Mouse (Mus musculus) forebrain, embryonic 14.5 days (tissue): ENCODE measurements around the gene Slc22a28. TPM values are rescaled to one million over a fixed set of nuclear protein-coding genes. Genes with fewer than 3 reads are reported as not detected.

Experiments
- polyA plus RNA-seq: library from polyadenylated mRNA; unstranded; fragments of >200 nt; fragmentation: Nextera tagmentation; extraction: Ambion mirVana; gene quantifications from 2 replicates; pipeline ENCODE4 v1.2.1, GENCODE M21; 2014

Slc22a28 gene
- polyA plus RNA-seq, 1 experiment from 2014 or later, result not detected

Other genes starting within 250 kb of the Slc22a28 start
- not detected in 2 replicates for gene Slc22a27, start 166.0 kb downstream of the Slc22a28 start, polyA plus RNA-seq
- 0.14 TPM in 1 of 2 replicates, not detected in the other for gene Slc22a29, start 86.9 kb upstream of the Slc22a28 start, polyA plus RNA-seq